Mouse (Mus musculus) embryonic facial prominence, embryonic 13.5 days (tissue): ENCODE results near the gene Csrp2. TPM values are rescaled to one million over a fixed set of nuclear protein-coding genes. Genes with fewer than 3 reads are reported as not detected.

Experiments
- ATAC-seq: fragments of 200-750 bp; cut with Nextera tagmentation; 2 replicates; pipeline ENCODE4 v1.8.0; 2017; ENCODE audit warnings: low read depth; ENCODE audit not compliant: insufficient number of reproducible peaks, insufficient read depth, low FRiP score, low TSS enrichment
- H3K27ac ChIP-seq: fragments of 300-500 bp; sonication (generic); 2 replicates; pipeline ENCODE4 v1.5.1; 2015; ENCODE audit warnings: moderate library complexity, mild to moderate bottlenecking, inconsistent platforms
- H3K27me3 ChIP-seq: fragments of 300-500 bp; sonication (generic); 2 replicates; pipeline ENCODE4 v1.6.1; 2015; ENCODE audit warnings: mild to moderate bottlenecking, inconsistent platforms
- H3K36me3 ChIP-seq: fragments of 300-500 bp; sonication (generic); 2 replicates; pipeline ENCODE4 v1.6.1; 2015; ENCODE audit warnings: mild to moderate bottlenecking, inconsistent platforms
- H3K4me1 ChIP-seq: fragments of 300-500 bp; sonication (generic); 2 replicates; pipeline ENCODE4 v1.6.1; 2015; ENCODE audit warnings: inconsistent platforms
- H3K4me2 ChIP-seq: fragments of 300-500 bp; sonication (generic); 2 replicates; pipeline ENCODE4 v1.6.1; 2015; ENCODE audit warnings: moderate library complexity, mild to moderate bottlenecking, inconsistent platforms
- H3K4me3 ChIP-seq: fragments of 300-500 bp; sonication (generic); 2 replicates; pipeline ENCODE4 v1.5.1; 2015; ENCODE audit warnings: mild to moderate bottlenecking, inconsistent platforms
- H3K9ac ChIP-seq: fragments of 300-500 bp; sonication (generic); 2 replicates; pipeline ENCODE4 v1.6.1; 2015; ENCODE audit warnings: mild to moderate bottlenecking, inconsistent platforms
- H3K9me3 ChIP-seq: fragments of 300-500 bp; sonication (generic); 2 replicates; pipeline ENCODE4 v1.6.1; 2016; ENCODE audit warnings: inconsistent platforms
- WGBS: fragments of 180-500 bp; shearing (Covaris S2); methylation state at CpG from one replicate; pipeline ENCODE4 v1.1.7; 2015; ENCODE audit warnings: mixed read lengths; 5-methylcytosine and 5-hydroxymethylcytosine counted together
- polyA plus RNA-seq: library from polyadenylated mRNA; unstranded; fragments of >200 nt; fragmentation: Nextera tagmentation; extraction: Ambion mirVana; gene quantifications from 2 replicates; pipeline ENCODE4 v1.2.1, GENCODE M21; 2015

The Csrp2 gene
- polyA plus RNA-seq, 1 experiment from 2014 or later, result 149 TPM

DNA sequence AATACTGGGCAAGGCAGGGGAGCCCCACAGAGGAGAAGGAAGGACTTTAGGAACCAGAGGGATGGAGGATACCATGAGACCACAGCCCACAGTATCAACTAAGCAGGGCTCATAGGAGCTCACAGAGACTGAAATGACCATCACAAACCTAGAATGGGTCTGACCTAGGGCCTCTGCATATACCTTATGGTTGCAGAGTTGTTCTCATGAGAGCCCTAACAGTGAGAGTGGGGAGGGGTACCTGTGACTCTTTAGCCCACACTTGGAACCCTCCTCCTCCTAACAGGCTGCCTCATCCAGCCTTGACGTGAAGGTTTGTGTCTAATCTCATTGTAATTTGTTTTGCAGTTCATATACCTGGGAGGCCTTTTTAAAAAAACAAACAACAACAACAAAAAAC lies 55.3 kb downstream of the Csrp2 start:
- no peak overlapping the region for H3K4me3 ChIP-seq
- no peak for ATAC-seq
- 82% methylated on average over 1 of the region's 1 CpGs for WGBS
- no peak overlapping the region for H3K27ac ChIP-seq
- H3K9me3 ChIP-seq, result no peaks in the 10 kb centered on the region
- no peak overlapping the region for H3K4me2 ChIP-seq
- H3K36me3 ChIP-seq, result peaks cover 34% of the 10 kb centered on the region
- no peak overlapping the region for H3K9ac ChIP-seq
- H3K27me3 ChIP-seq, result no peaks in the 10 kb centered on the region
- H3K4me1 ChIP-seq, result no peaks in the 10 kb centered on the region

GRCm38 (mm10) chr10:110976046-110976445 lies 56.5 kb downstream of the Csrp2 start:
- Histone ChIP-seq H3K4me2 (no peak overlapping the region), H3K36me3 (peaks cover 36% of the 10 kb centered on the region)

GRCm38 (mm10) chr10:110977379-110977778 lies 57.8 kb downstream of the Csrp2 start:
- no peak overlapping the region for H3K9ac ChIP-seq
- H3K36me3 ChIP-seq, result peaks cover 31% of the 10 kb centered on the region
- H3K27ac ChIP-seq, result no peak overlapping the region
- H3K27me3 ChIP-seq, result no peaks in the 10 kb centered on the region
- no peaks in the 10 kb centered on the region for H3K9me3 ChIP-seq
- H3K4me2 ChIP-seq, result no peak overlapping the region
- ATAC-seq, result no peak
- H3K4me1 ChIP-seq, result no peaks in the 10 kb centered on the region
- WGBS, result 49% methylated on average over 2 of the region's 2 CpGs
- no peak overlapping the region for H3K4me3 ChIP-seq

More at GRCm38 (mm10) chr10:110976046-110976445, 56.5 kb downstream of the Csrp2 start:
- no peak overlapping the region for H3K27ac ChIP-seq
- H3K4me3 ChIP-seq, result no peak overlapping the region
- no peak for ATAC-seq
- no peaks in the 10 kb centered on the region for H3K9me3 ChIP-seq
- 6% methylated on average over 1 of the region's 1 CpGs for WGBS
- no peak overlapping the region for H3K9ac ChIP-seq
- no peaks in the 10 kb centered on the region for H3K4me1 ChIP-seq
- no peaks in the 10 kb centered on the region for H3K27me3 ChIP-seq

DNA sequence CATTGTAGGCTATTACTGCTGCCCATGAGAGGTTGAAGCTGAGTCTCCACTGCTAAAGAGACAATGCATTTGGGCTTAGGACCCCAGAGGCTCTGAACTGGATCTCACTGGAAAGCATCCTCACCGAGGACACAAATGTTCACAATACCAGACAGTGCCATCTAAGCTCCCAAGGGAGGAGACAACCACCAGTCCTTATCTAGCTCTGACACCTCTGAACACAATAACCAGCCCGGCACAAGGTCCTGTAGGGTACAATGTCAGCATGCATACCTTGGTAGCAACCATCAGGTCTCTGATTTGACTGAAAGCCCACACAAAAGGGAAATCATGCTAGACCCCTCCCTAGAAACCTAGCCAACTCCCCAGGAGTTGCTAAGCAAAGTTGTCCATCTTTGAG lies 59.8 kb downstream of the Csrp2 start:
- 91% methylated on average over 2 of the region's 2 CpGs for WGBS
- H3K4me2 ChIP-seq, result no peak overlapping the region
- H3K27me3 ChIP-seq, result no peaks in the 10 kb centered on the region
- no peaks in the 10 kb centered on the region for H3K4me1 ChIP-seq
- no peak overlapping the region for H3K27ac ChIP-seq
- ATAC-seq, result no peak
- peaks cover 26% of the 10 kb centered on the region for H3K36me3 ChIP-seq
- H3K9ac ChIP-seq, result no peak overlapping the region
- H3K9me3 ChIP-seq, result no peaks in the 10 kb centered on the region
- no peak overlapping the region for H3K4me3 ChIP-seq

DNA sequence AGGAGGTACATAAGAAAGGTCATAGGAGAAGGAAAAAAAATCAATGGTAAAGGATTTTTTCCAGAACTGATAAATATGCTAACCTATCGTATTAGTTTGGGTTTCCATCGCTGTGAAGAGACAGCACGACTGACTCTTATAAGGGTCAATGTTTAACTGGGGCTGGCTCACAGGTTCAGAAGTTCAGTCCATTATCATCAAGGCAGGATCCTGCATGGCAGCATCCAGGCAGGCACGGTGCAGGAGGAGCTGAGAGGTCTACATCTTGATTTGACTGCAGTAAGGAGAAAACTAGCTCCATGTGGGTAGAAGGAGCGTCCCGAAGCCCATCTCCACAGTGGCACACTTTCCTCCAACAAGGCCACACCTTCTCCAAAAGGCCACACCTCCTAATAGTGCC lies 60.9 kb downstream of the Csrp2 start:
- peaks cover 26% of the 10 kb centered on the region for H3K36me3 ChIP-seq
- H3K27me3 ChIP-seq, result no peaks in the 10 kb centered on the region
- no peak overlapping the region for H3K27ac ChIP-seq
- H3K9me3 ChIP-seq, result no peaks in the 10 kb centered on the region
- ATAC-seq, result no peak
- no peak overlapping the region for H3K4me3 ChIP-seq
- H3K4me1 ChIP-seq, result no peaks in the 10 kb centered on the region
- no peak overlapping the region for H3K9ac ChIP-seq
- H3K4me2 ChIP-seq, result no peak overlapping the region
- 94% methylated on average over 6 of the region's 6 CpGs for WGBS

DNA sequence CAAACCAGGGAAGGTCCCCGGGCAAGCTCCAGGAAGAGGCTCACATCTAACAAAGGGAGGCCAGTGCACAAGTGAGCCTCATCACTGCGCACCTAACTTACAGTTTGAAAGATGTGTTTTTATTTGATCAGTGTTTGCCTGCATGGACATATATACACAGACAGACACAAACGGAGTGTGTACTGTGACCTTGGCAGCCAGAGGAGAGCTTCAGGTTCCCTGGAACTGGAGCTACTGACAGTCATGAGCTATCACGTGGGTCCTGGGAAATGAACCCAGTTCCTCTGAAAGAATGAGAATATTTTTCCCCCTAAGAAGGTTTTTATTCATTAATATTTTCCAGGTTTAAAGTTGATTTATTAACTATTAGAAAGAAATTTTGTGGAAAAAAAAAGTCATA lies 63.2 kb downstream of the Csrp2 start:
- Histone ChIP-seq H3K36me3 (peaks cover 19% of the 10 kb centered on the region), H3K9ac (no peak overlapping the region), H3K9me3 (no peaks in the 10 kb centered on the region), H3K4me3 (no peak overlapping the region), H3K4me1 (no peaks in the 10 kb centered on the region), H3K4me2 (no peak overlapping the region), H3K27me3 (no peaks in the 10 kb centered on the region), H3K27ac (no peak overlapping the region)
- ATAC-seq, result no peak
- 84% methylated on average over 4 of the region's 4 CpGs for WGBS

- WGBS, result 95% methylated on average over 17 of the region's 17 CpGs
- H3K9me3 ChIP-seq, result no peaks in the 10 kb centered on the region
- H3K27me3 ChIP-seq, result no peaks in the 10 kb centered on the region
- peaks cover 4% of the 10 kb centered on the region; the same call in 1 of the 2 replicates for H3K4me1 ChIP-seq
- H3K9ac ChIP-seq, result no peak overlapping the region
- H3K4me3 ChIP-seq, result no peak overlapping the region
- H3K4me2 ChIP-seq, result no peak overlapping the region
- no peak for ATAC-seq
- no peaks in the 10 kb centered on the region for H3K36me3 ChIP-seq
- no peak overlapping the region for H3K27ac ChIP-seq
Observed at GRCm38 (mm10) chr10:110986682-110987081, 67.1 kb downstream of the Csrp2 start.

Other genes with a start within 250 kb of the Csrp2 start
- 24.3 and 24.9 TPM in 2 replicates for gene E2f7, start 174.3 kb upstream of the Csrp2 start, polyA plus RNA-seq
- 29.8 and 35.0 TPM in 2 replicates for gene Zdhhc17, start 90.4 kb downstream of the Csrp2 start, polyA plus RNA-seq
- gene Osbpl8, start 245.0 kb downstream of the Csrp2 start, polyA plus RNA-seq, result 13.1 and 13.7 TPM in 2 replicates